Mouse (Mus musculus): ENCODE results near the gene Lbh. TPM values are rescaled to one million over a fixed set of nuclear protein-coding genes. Genes with fewer than 3 reads are reported as not detected.

The Lbh gene
- polyA plus RNA-seq, 1 experiment from 2014 or later: 4.7 TPM

Other genes starting within 250 kb of the Lbh start
- 47.9 and 53.8 TPM in 2 replicates for gene Ypel5, start 81.9 kb upstream of the Lbh start, polyA plus RNA-seq (2014; fragmentation: Nextera tagmentation; extraction: Ambion mirVana)
- 18.6 and 19.3 TPM in 2 replicates for gene Lclat1, start 189.7 kb downstream of the Lbh start, polyA plus RNA-seq (2014; fragmentation: Nextera tagmentation; extraction: Ambion mirVana)